Mouse (Mus musculus): Measurements from ENCODE around the gene Acp7. TPM values are rescaled to one million over a fixed set of nuclear protein-coding genes. Genes with fewer than 3 reads are reported as not detected.

Acp7 gene
- polyA plus RNA-seq, 1 experiment from 2014 or later = not detected

DNA sequence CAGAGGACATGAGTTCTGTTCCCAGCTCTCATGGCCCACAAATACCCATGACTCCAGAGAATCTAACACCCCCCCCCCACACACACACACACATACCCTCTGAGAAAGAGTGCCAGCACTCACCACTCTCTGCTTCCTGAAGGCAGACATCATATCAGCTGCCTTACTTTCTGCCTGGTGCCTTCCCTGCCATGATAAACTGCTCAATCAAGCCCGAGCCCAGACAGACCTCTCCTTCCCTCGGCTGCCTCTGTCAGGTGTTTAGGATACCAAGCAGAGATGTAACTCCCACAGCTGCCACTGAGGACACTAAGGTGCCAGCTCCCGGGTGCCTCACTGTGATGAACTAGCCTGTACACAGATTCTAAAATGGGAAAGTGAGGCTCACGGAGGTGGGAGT, 46.7 kb downstream of the Acp7 start:
- Histone ChIP-seq H3K27ac (replicated peaks; ENCODE audit: low read depth, low read length) (no peak overlapping the region), H3K36me3 (ENCODE audit: control insufficient read depth, insufficient read depth, low read length) (no peaks in the 10 kb centered on the region), H3K4me3 (replicated peaks; ENCODE audit: low read depth, low read length) (no peak overlapping the region), H3K4me1 (ENCODE audit: control insufficient read depth, insufficient read depth, low read length) (no peaks in the 10 kb centered on the region), H3K9ac (replicated peaks; ENCODE audit: low read length) (no peak overlapping the region), H3K27me3 (ENCODE audit: control insufficient read depth, insufficient read depth, low read length) (no peaks in the 10 kb centered on the region), H3K9me3 (ENCODE audit: control insufficient read depth, low read length) (no peaks in the 10 kb centered on the region), H3K4me2 (ENCODE audit: low read length) (no peak overlapping the region)
- DNase-seq (no peak), ATAC-seq (ENCODE audit: low FRiP score, low TSS enrichment) (no peak)
- 82% methylated on average over 4 of the region's 4 CpGs for WGBS

- no peaks in the 10 kb centered on the region for H3K9me3 ChIP-seq (ENCODE audit: control insufficient read depth, low read length)
- no peak overlapping the region for H3K9ac ChIP-seq (replicated peaks; ENCODE audit: low read length)
- H3K4me1 ChIP-seq (ENCODE audit: control insufficient read depth, insufficient read depth, low read length) = no peaks in the 10 kb centered on the region
- no peaks in the 10 kb centered on the region for H3K27me3 ChIP-seq (ENCODE audit: control insufficient read depth, insufficient read depth, low read length)
- H3K36me3 ChIP-seq (ENCODE audit: control insufficient read depth, insufficient read depth, low read length) = no peaks in the 10 kb centered on the region
- H3K27ac ChIP-seq (replicated peaks; ENCODE audit: low read depth, low read length) = no peak overlapping the region
- DNase-seq = no peak
- WGBS = 79% methylated on average over 8 of the region's 8 CpGs
- no peak for ATAC-seq (ENCODE audit: low FRiP score, low TSS enrichment)
- no peak overlapping the region for H3K4me2 ChIP-seq (ENCODE audit: low read length)
- no peak overlapping the region for H3K4me3 ChIP-seq (replicated peaks; ENCODE audit: low read depth, low read length)
Measured at GRCm38 (mm10) chr7:28583570-28584344, 47.4 kb downstream of the Acp7 start.

GRCm38 (mm10) chr7:28582841-28583240, 48.3 kb downstream of the Acp7 start:
- DNase-seq (no peak), ATAC-seq (ENCODE audit: low FRiP score, low TSS enrichment) (no peak)
- no peak overlapping the region for H3K4me2 ChIP-seq (ENCODE audit: low read length)

GRCm38 (mm10) chr7:28581721-28582120, 49.4 kb downstream of the Acp7 start:
- DNase-seq = no peak
- Histone ChIP-seq H3K9me3 (ENCODE audit: control insufficient read depth, low read length) (no peaks in the 10 kb centered on the region), H3K27ac (replicated peaks; ENCODE audit: low read depth, low read length) (no peak overlapping the region), H3K4me1 (ENCODE audit: control insufficient read depth, insufficient read depth, low read length) (no peaks in the 10 kb centered on the region), H3K36me3 (ENCODE audit: control insufficient read depth, insufficient read depth, low read length) (no peaks in the 10 kb centered on the region), H3K4me2 (ENCODE audit: low read length) (no peak overlapping the region), H3K9ac (replicated peaks; ENCODE audit: low read length) (no peak overlapping the region), H3K27me3 (ENCODE audit: control insufficient read depth, insufficient read depth, low read length) (no peaks in the 10 kb centered on the region), H3K4me3 (replicated peaks; ENCODE audit: low read depth, low read length) (no peak overlapping the region)
- 91% methylated on average over 4 of the region's 4 CpGs for WGBS
- no peak for ATAC-seq (ENCODE audit: low FRiP score, low TSS enrichment)

More at GRCm38 (mm10) chr7:28582841-28583240, 48.3 kb downstream of the Acp7 start:
- H3K4me1 ChIP-seq (ENCODE audit: control insufficient read depth, insufficient read depth, low read length) = no peaks in the 10 kb centered on the region
- H3K9ac ChIP-seq (replicated peaks; ENCODE audit: low read length) = no peak overlapping the region
- H3K27me3 ChIP-seq (ENCODE audit: control insufficient read depth, insufficient read depth, low read length) = no peaks in the 10 kb centered on the region
- no peaks in the 10 kb centered on the region for H3K36me3 ChIP-seq (ENCODE audit: control insufficient read depth, insufficient read depth, low read length)
- H3K9me3 ChIP-seq (ENCODE audit: control insufficient read depth, low read length) = no peaks in the 10 kb centered on the region
- H3K4me3 ChIP-seq (replicated peaks; ENCODE audit: low read depth, low read length) = no peak overlapping the region
- H3K27ac ChIP-seq (replicated peaks; ENCODE audit: low read depth, low read length) = no peak overlapping the region
- 88% methylated on average over 11 of the region's 11 CpGs for WGBS

GRCm38 (mm10) chr7:28579826-28580225, 51.3 kb downstream of the Acp7 start:
- no peak overlapping the region for H3K4me2 ChIP-seq (ENCODE audit: low read length)
- H3K9me3 ChIP-seq (ENCODE audit: control insufficient read depth, low read length) = no peaks in the 10 kb centered on the region
- 79% methylated on average over 5 of the region's 5 CpGs for WGBS
- H3K4me3 ChIP-seq (replicated peaks; ENCODE audit: low read depth, low read length) = no peak overlapping the region
- H3K27me3 ChIP-seq (ENCODE audit: control insufficient read depth, insufficient read depth, low read length) = no peaks in the 10 kb centered on the region
- no peak overlapping the region for H3K9ac ChIP-seq (replicated peaks; ENCODE audit: low read length)
- no peak for ATAC-seq (ENCODE audit: low FRiP score, low TSS enrichment)
- H3K36me3 ChIP-seq (ENCODE audit: control insufficient read depth, insufficient read depth, low read length) = no peaks in the 10 kb centered on the region
- no peak overlapping the region for H3K27ac ChIP-seq (replicated peaks; ENCODE audit: low read depth, low read length)
- no peak for DNase-seq
- H3K4me1 ChIP-seq (ENCODE audit: control insufficient read depth, insufficient read depth, low read length) = no peaks in the 10 kb centered on the region

- Histone ChIP-seq H3K27ac (replicated peaks; ENCODE audit: low read depth, low read length) (no peak overlapping the region), H3K27me3 (ENCODE audit: control insufficient read depth, insufficient read depth, low read length) (no peaks in the 10 kb centered on the region), H3K36me3 (ENCODE audit: control insufficient read depth, insufficient read depth, low read length) (no peaks in the 10 kb centered on the region), H3K4me2 (ENCODE audit: low read length) (no peak overlapping the region), H3K9ac (replicated peaks; ENCODE audit: low read length) (no peak overlapping the region), H3K9me3 (ENCODE audit: control insufficient read depth, low read length) (no peaks in the 10 kb centered on the region), H3K4me1 (ENCODE audit: control insufficient read depth, insufficient read depth, low read length) (no peaks in the 10 kb centered on the region), H3K4me3 (replicated peaks; ENCODE audit: low read depth, low read length) (no peak overlapping the region)
- 82% methylated on average over 5 of the region's 5 CpGs for WGBS
- ATAC-seq (ENCODE audit: low FRiP score, low TSS enrichment) (no peak), DNase-seq (no peak)
Measured at GRCm38 (mm10) chr7:28578543-28579053, 52.5 kb downstream of the Acp7 start.

- H3K9me3 ChIP-seq (ENCODE audit: control insufficient read depth, low read length) = no peaks in the 10 kb centered on the region
- no peak overlapping the region for H3K4me2 ChIP-seq (ENCODE audit: low read length)
- DNase-seq = no peak
- H3K4me3 ChIP-seq (replicated peaks; ENCODE audit: low read depth, low read length) = no peak overlapping the region
- no peaks in the 10 kb centered on the region for H3K27me3 ChIP-seq (ENCODE audit: control insufficient read depth, insufficient read depth, low read length)
- no peak overlapping the region for H3K27ac ChIP-seq (replicated peaks; ENCODE audit: low read depth, low read length)
- H3K36me3 ChIP-seq (ENCODE audit: control insufficient read depth, insufficient read depth, low read length) = no peaks in the 10 kb centered on the region
- 90% methylated on average over 9 of the region's 9 CpGs for WGBS
- H3K9ac ChIP-seq (replicated peaks; ENCODE audit: low read length) = no peak overlapping the region
- no peaks in the 10 kb centered on the region for H3K4me1 ChIP-seq (ENCODE audit: control insufficient read depth, insufficient read depth, low read length)
- no peak for ATAC-seq (ENCODE audit: low FRiP score, low TSS enrichment)
Measured at GRCm38 (mm10) chr7:28577826-28578542, 53.1 kb downstream of the Acp7 start.

GRCm38 (mm10) chr7:28576271-28576914, 54.7 kb downstream of the Acp7 start:
- no peak overlapping the region for H3K27ac ChIP-seq (replicated peaks; ENCODE audit: low read depth, low read length)
- H3K9me3 ChIP-seq (ENCODE audit: control insufficient read depth, low read length) = no peaks in the 10 kb centered on the region
- WGBS = 78% methylated on average over 5 of the region's 5 CpGs
- no peaks in the 10 kb centered on the region for H3K36me3 ChIP-seq (ENCODE audit: control insufficient read depth, insufficient read depth, low read length)
- no peak overlapping the region for H3K4me3 ChIP-seq (replicated peaks; ENCODE audit: low read depth, low read length)
- DNase-seq (no peak), ATAC-seq (ENCODE audit: low FRiP score, low TSS enrichment) (no peak)
- no peak overlapping the region for H3K9ac ChIP-seq (replicated peaks; ENCODE audit: low read length)
- no peaks in the 10 kb centered on the region for H3K27me3 ChIP-seq (ENCODE audit: control insufficient read depth, insufficient read depth, low read length)
- H3K4me2 ChIP-seq (ENCODE audit: low read length) = no peak overlapping the region
- no peaks in the 10 kb centered on the region; the same call in 1 of the 2 replicates for H3K4me1 ChIP-seq (ENCODE audit: control insufficient read depth, insufficient read depth, low read length)

Data from midbrain, embryonic 14.5 days (tissue).